Mouse (Mus musculus): ENCODE results near the gene Diaph3. TPM values are rescaled to one million over a fixed set of nuclear protein-coding genes. Genes with fewer than 3 reads are reported as not detected.

The Diaph3 gene
- polyA plus RNA-seq, 1 experiment from 2014 or later, result 19.8 TPM

GRCm38 (mm10) chr14:86926827-86927226, 214.2 kb downstream of the Diaph3 start:
- Histone ChIP-seq H3K9ac (no peak overlapping the region), H3K4me2 (no peak overlapping the region), H3K4me1 (no peaks in the 10 kb centered on the region), H3K27ac (no peak overlapping the region), H3K36me3 (no peaks in the 10 kb centered on the region), H3K4me3 (no peak overlapping the region), H3K27me3 (replicated peaks) (no peaks in the 10 kb centered on the region), H3K9me3 (replicated peaks) (no peaks in the 10 kb centered on the region)
- ATAC-seq, result no peak
- WGBS (ENCODE audit: insufficient replicate concordance), result 87% methylated on average over 7 of the region's 7 CpGs

- no peaks in the 10 kb centered on the region for H3K4me1 ChIP-seq
- H3K4me3 ChIP-seq, result no peak overlapping the region
- peaks cover 50% of the 10 kb centered on the region for H3K36me3 ChIP-seq
- H3K27me3 ChIP-seq (replicated peaks), result no peaks in the 10 kb centered on the region
- no peaks in the 10 kb centered on the region; the same call in 1 of the 2 replicates for H3K9me3 ChIP-seq (replicated peaks)
- no peak for ATAC-seq
- no peak overlapping the region for H3K27ac ChIP-seq
- no peak overlapping the region for H3K4me2 ChIP-seq
- H3K9ac ChIP-seq, result no peak overlapping the region
Observed at GRCm38 (mm10) chr14:86898898-86899297, 242.1 kb downstream of the Diaph3 start.

GRCm38 (mm10) chr14:86889070-86889804, 251.8 kb downstream of the Diaph3 start:
- Histone ChIP-seq H3K27ac (no peak overlapping the region), H3K4me2 (no peak overlapping the region), H3K9ac (no peak overlapping the region), H3K4me1 (0 out of 2 replicates have a peak, but pooled peaks cover 3% of the 10 kb centered on the region), H3K4me3 (no peak overlapping the region), H3K9me3 (replicated peaks) (peaks cover 2% of the 10 kb centered on the region; the same call in 1 of the 2 replicates), H3K36me3 (peaks cover 23% of the 10 kb centered on the region), H3K27me3 (replicated peaks) (no peaks in the 10 kb centered on the region)
- WGBS (ENCODE audit: insufficient replicate concordance), result 71% methylated on average over 3 of the region's 3 CpGs
- no peak for ATAC-seq

GRCm38 (mm10) chr14:86885417-86886098, 255.5 kb downstream of the Diaph3 start:
- Histone ChIP-seq H3K9me3 (replicated peaks) (no peaks in the 10 kb centered on the region), H3K27me3 (replicated peaks) (no peaks in the 10 kb centered on the region), H3K4me1 (0 out of 2 replicates have a peak, but pooled peaks cover 3% of the 10 kb centered on the region), H3K9ac (no peak overlapping the region), H3K27ac (no peak overlapping the region), H3K4me2 (no peak overlapping the region), H3K4me3 (no peak overlapping the region), H3K36me3 (0 out of 2 replicates have a peak, but pooled peaks cover 4% of the 10 kb centered on the region)
- 52% methylated on average over 5 of the region's 5 CpGs for WGBS (ENCODE audit: insufficient replicate concordance)
- ATAC-seq, result no peak

- Histone ChIP-seq H3K36me3 (peaks cover 16% of the 10 kb centered on the region), H3K27me3 (replicated peaks) (no peaks in the 10 kb centered on the region), H3K4me3 (no peak overlapping the region), H3K9ac (no peak overlapping the region), H3K4me2 (no peak overlapping the region), H3K9me3 (replicated peaks) (no peaks in the 10 kb centered on the region), H3K4me1 (no peaks in the 10 kb centered on the region), H3K27ac (no peak overlapping the region)
- WGBS (ENCODE audit: insufficient replicate concordance), result 86% methylated on average over 5 of the region's 5 CpGs
- ATAC-seq, result no peak
Observed at GRCm38 (mm10) chr14:86869536-86869935, 271.5 kb downstream of the Diaph3 start.

GRCm38 (mm10) chr14:86867143-86867542, 273.9 kb downstream of the Diaph3 start:
- no peak overlapping the region for H3K27ac ChIP-seq
- WGBS (ENCODE audit: insufficient replicate concordance), result 85% methylated on average over 3 of the region's 3 CpGs
- H3K4me3 ChIP-seq, result no peak overlapping the region
- no peak overlapping the region for H3K4me2 ChIP-seq
- H3K36me3 ChIP-seq, result peaks cover 22% of the 10 kb centered on the region
- H3K4me1 ChIP-seq, result no peaks in the 10 kb centered on the region
- H3K9ac ChIP-seq, result no peak overlapping the region
- H3K27me3 ChIP-seq (replicated peaks), result no peaks in the 10 kb centered on the region
- ATAC-seq, result no peak
- H3K9me3 ChIP-seq (replicated peaks), result no peaks in the 10 kb centered on the region

GRCm38 (mm10) chr14:86864053-86864452, 277.0 kb downstream of the Diaph3 start:
- no peak for ATAC-seq
- Histone ChIP-seq H3K27me3 (replicated peaks) (no peaks in the 10 kb centered on the region), H3K4me2 (no peak overlapping the region), H3K36me3 (peaks cover 28% of the 10 kb centered on the region), H3K4me1 (no peaks in the 10 kb centered on the region), H3K4me3 (no peak overlapping the region), H3K9me3 (replicated peaks) (no peaks in the 10 kb centered on the region), H3K9ac (no peak overlapping the region), H3K27ac (no peak overlapping the region)
- WGBS (ENCODE audit: insufficient replicate concordance), result 77% methylated on average over 3 of the region's 3 CpGs

GRCm38 (mm10) chr14:86861277-86861946, 279.6 kb downstream of the Diaph3 start:
- Histone ChIP-seq H3K4me2 (no peak overlapping the region), H3K36me3 (peaks cover 25% of the 10 kb centered on the region), H3K9ac (no peak overlapping the region), H3K4me3 (no peak overlapping the region), H3K9me3 (replicated peaks) (no peaks in the 10 kb centered on the region), H3K27me3 (replicated peaks) (no peaks in the 10 kb centered on the region), H3K27ac (no peak overlapping the region), H3K4me1 (no peaks in the 10 kb centered on the region)
- ATAC-seq, result no peak
- 64% methylated on average over 11 of the region's 11 CpGs for WGBS (ENCODE audit: insufficient replicate concordance)

GRCm38 (mm10) chr14:86847154-86847810, 293.8 kb downstream of the Diaph3 start:
- 34% methylated on average over 4 of the region's 4 CpGs for WGBS (ENCODE audit: insufficient replicate concordance)
- H3K27ac ChIP-seq, result no peak overlapping the region
- no peak overlapping the region for H3K4me3 ChIP-seq

GRCm38 (mm10) chr14:86844075-86844474, 297.0 kb downstream of the Diaph3 start:
- no peak overlapping the region for H3K4me3 ChIP-seq
- H3K4me2 ChIP-seq, result no peak overlapping the region
- H3K4me1 ChIP-seq, result no peaks in the 10 kb centered on the region
- no peaks in the 10 kb centered on the region for H3K9me3 ChIP-seq (replicated peaks)
- no peaks in the 10 kb centered on the region for H3K27me3 ChIP-seq (replicated peaks)
- H3K9ac ChIP-seq, result no peak overlapping the region
- H3K27ac ChIP-seq, result no peak overlapping the region
- H3K36me3 ChIP-seq, result no peaks in the 10 kb centered on the region
- WGBS (ENCODE audit: insufficient replicate concordance), result 64% methylated on average over 3 of the region's 3 CpGs
- ATAC-seq, result no peak

More at GRCm38 (mm10) chr14:86847154-86847810, 293.8 kb downstream of the Diaph3 start:
- H3K36me3 ChIP-seq, result peaks cover 3% of the 10 kb centered on the region; the same call in 1 of the 2 replicates
- no peak for ATAC-seq
- no peaks in the 10 kb centered on the region for H3K4me1 ChIP-seq
- no peaks in the 10 kb centered on the region for H3K27me3 ChIP-seq (replicated peaks)
- H3K9me3 ChIP-seq (replicated peaks), result no peaks in the 10 kb centered on the region
- H3K4me2 ChIP-seq, result no peak overlapping the region
- no peak overlapping the region for H3K9ac ChIP-seq

- H3K4me2 ChIP-seq, result no peak overlapping the region
- WGBS (ENCODE audit: insufficient replicate concordance), result 57% methylated on average over 2 of the region's 2 CpGs
Observed at GRCm38 (mm10) chr14:86837642-86838041, 303.4 kb downstream of the Diaph3 start.

More at GRCm38 (mm10) chr14:86837642-86838041, 303.4 kb downstream of the Diaph3 start:
- ATAC-seq, result no peak
- Histone ChIP-seq H3K27me3 (replicated peaks) (no peaks in the 10 kb centered on the region), H3K36me3 (no peaks in the 10 kb centered on the region), H3K9ac (no peak overlapping the region), H3K4me3 (no peak overlapping the region), H3K9me3 (replicated peaks) (no peaks in the 10 kb centered on the region), H3K4me1 (no peaks in the 10 kb centered on the region), H3K27ac (no peak overlapping the region)
